Mouse (Mus musculus): ENCODE measurements around the gene Fscn2.

GRCm38 (mm10) chr11:120369656-120370055 is 8.3 kb downstream of the Fscn2 start:
- TF ChIP-seq CTCF (IDR thresholded peaks at IDR 0.05; ENCODE audit: extremely low read depth, insufficient read length, insufficient replicate concordance, low read depth, low read length) (peak; percentile 73), POLR2A (IDR thresholded peaks at IDR 0.05; ENCODE audit: low read depth, low read length) (no peak)

All from small intestine, adult 2 months (tissue).